Mouse (Mus musculus) mouse trophoblast stem cell (cell line): ENCODE data around the gene Scgb1b2.

Experiments
- in situ Hi-C, 2 experiments: fragments of 300-500 bp; cut with MseI, MboI; formaldehyde crosslinking; loops; 2 replicates in 1 of 2; 3 replicates in 1 of 2; pipeline ENCODE4 v1.15.1; 2025

The Scgb1b2 gene

DNA sequence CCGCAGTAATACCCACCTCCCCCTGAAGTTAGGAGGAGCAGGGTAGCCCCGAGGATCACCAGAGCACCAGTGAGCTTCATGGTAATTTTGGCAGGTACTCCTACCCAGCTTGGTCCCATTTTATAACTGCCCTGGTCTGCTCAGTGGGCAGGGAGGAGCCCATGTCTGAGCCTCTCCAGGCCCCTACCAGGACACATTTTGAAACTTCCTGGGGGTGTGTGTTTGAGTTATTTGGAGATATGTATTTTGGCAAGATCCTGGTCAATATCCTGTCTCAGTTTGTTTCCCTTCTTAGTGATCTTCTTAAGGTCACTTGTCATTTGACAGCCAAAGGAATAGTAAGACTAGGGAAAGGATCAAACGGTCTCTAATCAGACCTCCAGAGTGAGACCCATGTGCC, at the start of gene Scgb1b2:
Scgb1b2 (minus strand) TSS at position 101 of the 400 bp plus-strand sequence.
- in situ Hi-C loops: no loop called here

- in situ Hi-C loops: no loop called here
Observed at GRCm38 (mm10) chr7:31290208-31290607, 1.4 kb downstream of the Scgb1b2 start, which contains the start of gene Scgb2b2. Gene Scgb2b2 (plus strand): TSS chr7:31290508.
